Mouse (Mus musculus) intestine, embryonic 14.5 days (tissue): ENCODE measurements around the gene Gm20538. TPM values are rescaled to one million over a fixed set of nuclear protein-coding genes. Genes with fewer than 3 reads are reported as not detected.

ENCODE experiments used
- ATAC-seq: fragments of 200-750 bp; cut with Nextera tagmentation; replicated peaks from 2 replicates; pipeline ENCODE4 v1.8.0; 2017; ENCODE audit warnings: low read depth, moderate number of reproducible peaks, moderate TSS enrichment, moderate library complexity; ENCODE audit not compliant: low FRiP score, low TSS enrichment
- DNase-seq: peaks from one replicate; pipeline ENCODE4 v3.0.0-alpha.2; 2018; ENCODE audit warnings: low spot score
- H3K27ac ChIP-seq: fragments of 300-500 bp; sonication (generic); 2 replicates; pipeline ENCODE4 v1.5.1; 2014; ENCODE audit warnings: low read depth, mild to moderate bottlenecking, control low read depth
- H3K27me3 ChIP-seq: fragments of 300-500 bp; sonication (generic); replicated peaks from 2 replicates; pipeline ENCODE4 v1.6.1; 2014; ENCODE audit warnings: low read length, control low read depth; ENCODE audit not compliant: control insufficient read depth, insufficient read depth
- H3K36me3 ChIP-seq: fragments of 300-500 bp; sonication (generic); 2 replicates; pipeline ENCODE4 v1.6.1; 2014; ENCODE audit warnings: low read length, control low read depth; ENCODE audit not compliant: control insufficient read depth, insufficient read depth
- H3K4me1 ChIP-seq: fragments of 300-500 bp; sonication (generic); replicated peaks from 2 replicates; pipeline ENCODE4 v1.6.1; 2014; ENCODE audit warnings: low read length, control low read depth, mixed read lengths; ENCODE audit not compliant: control insufficient read depth, insufficient read depth
- H3K4me2 ChIP-seq: fragments of 300-500 bp; sonication (generic); 2 replicates; pipeline ENCODE4 v1.6.1; 2014; ENCODE audit warnings: low read length
- H3K4me3 ChIP-seq: fragments of 300-500 bp; sonication (generic); 2 replicates; pipeline ENCODE4 v1.5.1; 2014; ENCODE audit warnings: low read depth, low read length, control low read depth, mixed read lengths
- H3K9ac ChIP-seq: fragments of 300-500 bp; sonication (generic); 2 replicates; pipeline ENCODE4 v1.6.1; 2014; ENCODE audit warnings: mild to moderate bottlenecking, low read length
- H3K9me3 ChIP-seq: fragments of 300-500 bp; sonication (generic); 2 replicates; pipeline ENCODE4 v1.6.1; 2016; ENCODE audit warnings: low read length, control low read depth; ENCODE audit not compliant: control insufficient read depth
- WGBS: fragments of 180-500 bp; shearing (Covaris S2); extraction: QIAGEN DNeasy Blood & Tissue Kit; methylation state at CpG from one replicate; pipeline ENCODE4 v1.1.7; 2014; 5-methylcytosine and 5-hydroxymethylcytosine counted together
- polyA plus RNA-seq: library from polyadenylated mRNA; unstranded; fragments of >200 nt; fragmentation: Nextera tagmentation; extraction: Ambion mirVana; gene quantifications from 2 replicates; pipeline ENCODE4 v1.2.1, GENCODE M21; 2014

Gene Gm20538
- polyA plus RNA-seq, 1 experiment from 2014 or later, result not detected

DNA sequence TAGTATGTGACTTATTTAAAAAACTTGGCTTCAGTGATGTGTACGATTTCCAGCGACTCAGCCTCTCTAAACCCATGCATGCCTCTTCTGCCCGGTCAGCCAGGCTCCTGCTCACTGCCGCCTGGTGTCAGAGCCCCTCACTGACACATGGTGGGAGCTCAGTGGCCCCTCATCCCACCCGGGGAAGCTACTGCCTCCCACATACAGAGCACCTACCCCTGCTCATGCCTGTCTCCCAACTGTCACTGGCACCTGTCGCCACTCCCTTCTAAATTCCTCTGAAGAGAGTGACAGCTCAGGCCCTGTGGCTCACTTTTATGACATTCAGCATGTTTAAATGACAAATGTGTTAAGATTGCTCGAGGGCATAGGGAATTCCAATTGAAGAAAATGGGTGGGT lies 23.6 kb upstream of the Gm20538 start:
- Histone ChIP-seq H3K9ac (no peak overlapping the region), H3K27ac (no peak overlapping the region), H3K4me3 (no peak overlapping the region), H3K4me1 (no peaks in the 10 kb centered on the region), H3K27me3 (no peaks in the 10 kb centered on the region), H3K4me2 (no peak overlapping the region), H3K36me3 (peaks cover 35% of the 10 kb centered on the region), H3K9me3 (no peaks in the 10 kb centered on the region)
- 56% methylated on average over 7 of the region's 7 CpGs for WGBS
- ATAC-seq, result no peak
- DNase-seq, result no peak

DNA sequence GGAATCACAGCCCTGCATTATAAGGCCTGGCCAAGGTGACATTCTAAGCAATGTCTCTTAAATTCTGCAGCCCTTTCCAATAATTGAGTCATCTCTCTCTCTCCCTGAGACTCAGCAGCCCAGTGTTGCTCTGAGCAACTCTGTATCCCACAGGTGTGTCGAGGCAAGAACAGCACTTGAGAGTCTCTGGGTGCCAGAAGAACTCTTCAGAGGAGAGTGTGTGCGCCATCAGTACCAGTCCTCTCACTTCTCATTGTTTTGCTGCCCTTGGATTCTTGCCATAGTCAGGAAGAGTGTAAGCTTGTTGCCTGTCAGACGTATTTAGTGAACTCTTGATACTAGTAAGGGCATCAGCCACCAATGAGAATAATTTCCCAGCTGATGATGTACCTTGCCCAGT lies 15.1 kb upstream of the Gm20538 start:
- H3K4me1 ChIP-seq, result peaks cover 14% of the 10 kb centered on the region; the same call in 1 of the 2 replicates
- no peak overlapping the region for H3K9ac ChIP-seq
- WGBS, result 89% methylated on average over 3 of the region's 3 CpGs
- no peak overlapping the region for H3K4me3 ChIP-seq
- H3K4me2 ChIP-seq, result no peak overlapping the region
- no peaks in the 10 kb centered on the region for H3K27me3 ChIP-seq
- no peak overlapping the region for H3K27ac ChIP-seq
- ATAC-seq, result no peak
- DNase-seq, result no peak
- H3K9me3 ChIP-seq, result no peaks in the 10 kb centered on the region
- peaks cover 84% of the 10 kb centered on the region for H3K36me3 ChIP-seq

- H3K4me3 ChIP-seq, result 0 out of 2 replicates have a peak overlapping the region, but pooled peaks have one; percentile 66
- no peaks in the 10 kb centered on the region for H3K9me3 ChIP-seq
- H3K4me2 ChIP-seq, result peak overlapping the region; percentile 89
Observed at GRCm38 (mm10) chr19:44564006-44564405, 11.4 kb upstream of the Gm20538 start.

DNA sequence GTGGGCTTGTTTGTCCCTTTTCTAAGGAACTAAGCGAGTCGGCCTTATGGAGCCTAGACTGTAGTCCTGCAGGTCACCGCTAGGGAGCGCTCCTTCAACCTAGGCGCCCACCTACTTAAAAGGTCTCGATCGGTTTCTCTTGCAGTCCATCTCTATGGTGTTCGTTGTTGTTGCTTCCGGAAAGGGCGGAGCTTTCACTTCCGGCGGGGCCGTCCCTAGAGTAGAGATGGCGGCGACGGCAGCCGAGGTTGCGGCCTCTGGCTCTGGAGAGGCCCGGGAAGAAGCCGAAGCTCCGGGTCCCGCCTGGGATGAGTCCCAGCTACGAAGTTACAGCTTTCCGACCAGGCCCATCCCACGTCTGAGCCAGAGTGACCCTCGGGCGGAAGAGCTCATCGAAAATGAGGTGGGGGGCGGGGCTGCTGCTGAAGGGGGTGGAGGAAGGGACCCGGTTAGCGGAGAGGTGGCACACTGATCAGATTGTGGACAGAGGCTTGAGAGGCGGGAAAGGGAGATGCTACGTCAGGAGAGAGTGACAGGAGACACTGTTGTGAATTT lies 10.1 kb upstream of the Gm20538 start, which contains the start of gene Hif1an:
TSS of gene Hif1an (plus strand) at position 199 of the 555 bp plus-strand sequence.
- peak within 1 kb of the TSS; percentile 30; the same call in 1 of the 2 replicates for H3K27ac ChIP-seq
- under 1% methylated on average over 33 of the region's 33 CpGs for WGBS

More at GRCm38 (mm10) chr19:44564006-44564405, 11.4 kb upstream of the Gm20538 start:
- Histone ChIP-seq H3K4me1 (peaks cover 14% of the 10 kb centered on the region; the same call in 1 of the 2 replicates), H3K27me3 (no peaks in the 10 kb centered on the region), H3K36me3 (peaks cover 47% of the 10 kb centered on the region), H3K9ac (no peak overlapping the region), H3K27ac (no peak overlapping the region)
- WGBS, result 89% methylated on average over 14 of the region's 14 CpGs
- DNase-seq, result no peak
- no peak for ATAC-seq

GRCm38 (mm10) chr19:44554861-44555590 lies 2.4 kb upstream of the Gm20538 start, which contains the start of gene Ndufb8:
Gene Ndufb8, minus strand, starts transcription at chr19:44555440.
- Histone ChIP-seq H3K4me3 (peak within 1 kb of the TSS; percentile 98), H3K36me3 (peaks cover 35% of the 10 kb centered on the region), H3K9ac (peak within 1 kb of the TSS; percentile 92), H3K27ac (peak within 1 kb of the TSS; percentile 23; the same call in 1 of the 2 replicates), H3K9me3 (no peaks in the 10 kb centered on the region), H3K27me3 (no peaks in the 10 kb centered on the region), H3K4me2 (peak within 1 kb of the TSS; percentile 92), H3K4me1 (peaks cover 6% of the 10 kb centered on the region)
- WGBS, result under 1% methylated on average over 50 of the region's 50 CpGs
- DNase-seq (peak; percentile 99), ATAC-seq (peak; percentile 78)

More for the DNA sequence above, 10.1 kb upstream of the Gm20538 start, which contains the start of gene Hif1an:
- peaks cover 34% of the 10 kb centered on the region for H3K36me3 ChIP-seq
- no peaks in the 10 kb centered on the region for H3K27me3 ChIP-seq
- peak within 1 kb of the TSS; percentile 71 for H3K9ac ChIP-seq
- peak within 1 kb of the TSS; percentile 66 for H3K4me3 ChIP-seq
- DNase-seq, result peak; percentile 97
- H3K9me3 ChIP-seq, result no peaks in the 10 kb centered on the region
- H3K4me1 ChIP-seq, result peaks cover 14% of the 10 kb centered on the region; the same call in 1 of the 2 replicates
- peak within 1 kb of the TSS; percentile 89 for H3K4me2 ChIP-seq
- peak; percentile 97 for ATAC-seq

GRCm38 (mm10) chr19:44554490-44554860 lies 1.8 kb upstream of the Gm20538 start:
- 0 out of 2 replicates have a peak, but pooled peaks have one; percentile 16 for ATAC-seq
- H3K27ac ChIP-seq, result no peak overlapping the region

DNA sequence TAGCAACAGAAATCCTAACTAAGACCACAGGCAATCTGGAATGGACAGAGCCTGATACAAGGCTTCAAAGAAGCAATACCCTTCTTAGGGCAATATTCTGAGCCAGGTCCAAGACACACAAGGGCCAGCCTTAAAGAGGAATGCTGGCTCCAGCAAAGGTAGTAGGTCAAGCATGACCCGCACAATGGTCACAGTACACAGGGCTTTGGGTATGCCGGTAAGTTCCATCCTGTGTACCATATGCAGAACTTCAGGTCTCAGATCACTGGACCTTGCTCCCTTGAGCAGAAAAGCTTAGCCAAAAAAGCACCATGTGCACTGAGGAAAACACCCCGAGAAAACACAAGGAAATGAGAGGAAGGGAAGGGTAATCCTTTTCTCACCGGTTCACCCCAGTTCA lies 655 bp upstream of the Gm20538 start:
- Histone ChIP-seq H3K27ac (no peak overlapping the region), H3K9ac (no peak overlapping the region), H3K27me3 (no peaks in the 10 kb centered on the region), H3K36me3 (peaks cover 52% of the 10 kb centered on the region), H3K4me2 (no peak overlapping the region), H3K9me3 (no peaks in the 10 kb centered on the region), H3K4me3 (no peak overlapping the region), H3K4me1 (peaks cover 6% of the 10 kb centered on the region)
- DNase-seq (no peak), ATAC-seq (no peak)
- 93% methylated on average over 4 of the region's 4 CpGs for WGBS

More at GRCm38 (mm10) chr19:44554490-44554860, 1.8 kb upstream of the Gm20538 start:
- peak; percentile 62 for DNase-seq
- Histone ChIP-seq H3K4me3 (peak overlapping the region; percentile 98), H3K9me3 (no peaks in the 10 kb centered on the region), H3K36me3 (peaks cover 41% of the 10 kb centered on the region), H3K4me1 (peaks cover 6% of the 10 kb centered on the region), H3K4me2 (peak overlapping the region; percentile 92), H3K27me3 (no peaks in the 10 kb centered on the region), H3K9ac (peak overlapping the region; percentile 92)
- 3% methylated on average over 8 of the region's 8 CpGs for WGBS

- H3K4me3 ChIP-seq, result peak within 1 kb of the TSS; percentile 46
- peaks cover 4% of the 10 kb centered on the region for H3K27me3 ChIP-seq
- peaks cover 28% of the 10 kb centered on the region for H3K36me3 ChIP-seq
- H3K27ac ChIP-seq, result no peak within 1 kb of the TSS
- peaks cover 4% of the 10 kb centered on the region; the same call in 1 of the 2 replicates for H3K9me3 ChIP-seq
- 2% methylated on average over 47 of the region's 47 CpGs for WGBS
- peak; percentile 62 for DNase-seq
- H3K9ac ChIP-seq, result peak within 1 kb of the TSS; percentile 45
- H3K4me1 ChIP-seq, result no peaks in the 10 kb centered on the region
- ATAC-seq, result 0 out of 2 replicates have a peak, but pooled peaks have one; percentile 25
- H3K4me2 ChIP-seq, result peak within 1 kb of the TSS; percentile 88
Observed at GRCm38 (mm10) chr19:44545321-44546041, 7.2 kb downstream of the Gm20538 start, which contains the start of gene Sec31b. Gene Sec31b, minus strand, starts transcription at chr19:44545864.
